Mouse (Mus musculus) cerebellum, adult 2 months (tissue): ENCODE measurements around the gene Dhx30.

Experiments
- CTCF ChIP-seq: fragments of 200-500 bp; IDR thresholded peaks from 2 replicates; pipeline ENCODE4 v1.5.1; 2011; ENCODE audit warnings: low read depth, mild to moderate bottlenecking, control low read depth, low read length, moderate library complexity, borderline replicate concordance; ENCODE audit not compliant: insufficient read depth
- POLR2A ChIP-seq: fragments of 200-500 bp; IDR thresholded peaks from 2 replicates; pipeline ENCODE4 v1.6.1; 2011; ENCODE audit warnings: low read length, control low read depth, borderline replicate concordance; ENCODE audit not compliant: insufficient read depth

- no peak for TF ChIP-seq POLR2A
- no peak for TF ChIP-seq CTCF
These were observed 73.3 kb downstream of the Dhx30 start for GRCm38 (mm10) chr9:110044373-110044772.
